Mouse (Mus musculus) neural tube, embryonic 11.5 days (tissue): ENCODE measurements at regions not wholly inside any gene's neighbourhood (a gene's known extent, or its start where the extent isn't known, plus 50 kb on each side); places are given as distances from the start of the nearest gene placed in this dataset.

ENCODE experiments used
- ATAC-seq: fragments of 200-750 bp; cut with Nextera tagmentation; 2 replicates; pipeline ENCODE4 v1.8.0; 2017; ENCODE audit warnings: moderate number of reproducible peaks, mild to moderate bottlenecking, moderate TSS enrichment, moderate library complexity; ENCODE audit not compliant: insufficient read depth, low FRiP score, low TSS enrichment
- DNase-seq: peaks from one replicate; pipeline ENCODE4 v3.0.0-alpha.2; 2015; ENCODE audit warnings: low spot score
- H3K27ac ChIP-seq: fragments of 300-500 bp; sonication (generic); 2 replicates; pipeline ENCODE4 v1.5.1; 2014; ENCODE audit warnings: low read depth, mild to moderate bottlenecking, low read length
- H3K27me3 ChIP-seq: fragments of 300-500 bp; sonication (generic); 2 replicates; pipeline ENCODE4 v1.6.1; 2014; ENCODE audit warnings: mild to moderate bottlenecking, low read length, mixed read lengths; ENCODE audit not compliant: control insufficient read depth, insufficient read depth
- H3K36me3 ChIP-seq: fragments of 300-500 bp; sonication (generic); 2 replicates; pipeline ENCODE4 v1.6.1; 2014; ENCODE audit warnings: mild to moderate bottlenecking, low read length, moderate library complexity, mixed read lengths; ENCODE audit not compliant: control insufficient read depth, insufficient read depth
- H3K4me1 ChIP-seq: fragments of 300-500 bp; sonication (generic); 2 replicates; pipeline ENCODE4 v1.6.1; 2014; ENCODE audit warnings: low read length, mixed read lengths; ENCODE audit not compliant: control insufficient read depth, insufficient read depth
- H3K4me2 ChIP-seq: fragments of 300-500 bp; sonication (generic); 2 replicates; pipeline ENCODE4 v1.6.1; 2014; ENCODE audit warnings: low read depth, mild to moderate bottlenecking, moderate library complexity
- H3K4me3 ChIP-seq: fragments of 300-500 bp; sonication (generic); 2 replicates; pipeline ENCODE4 v1.5.1; 2014; ENCODE audit warnings: low read depth, low read length
- H3K9ac ChIP-seq: fragments of 300-500 bp; sonication (generic); 2 replicates; pipeline ENCODE4 v1.6.1; 2014; ENCODE audit warnings: mild to moderate bottlenecking, low read length
- H3K9me3 ChIP-seq: fragments of 300-500 bp; sonication (generic); 2 replicates; pipeline ENCODE4 v1.6.1; 2016; ENCODE audit warnings: low read length; ENCODE audit not compliant: control insufficient read depth
- WGBS: fragments of 180-500 bp; shearing (Covaris S2); extraction: QIAGEN DNeasy Blood & Tissue Kit; methylation state at CpG from one replicate; pipeline ENCODE4 v1.1.7; 2014; 5-methylcytosine and 5-hydroxymethylcytosine counted together

DNA sequence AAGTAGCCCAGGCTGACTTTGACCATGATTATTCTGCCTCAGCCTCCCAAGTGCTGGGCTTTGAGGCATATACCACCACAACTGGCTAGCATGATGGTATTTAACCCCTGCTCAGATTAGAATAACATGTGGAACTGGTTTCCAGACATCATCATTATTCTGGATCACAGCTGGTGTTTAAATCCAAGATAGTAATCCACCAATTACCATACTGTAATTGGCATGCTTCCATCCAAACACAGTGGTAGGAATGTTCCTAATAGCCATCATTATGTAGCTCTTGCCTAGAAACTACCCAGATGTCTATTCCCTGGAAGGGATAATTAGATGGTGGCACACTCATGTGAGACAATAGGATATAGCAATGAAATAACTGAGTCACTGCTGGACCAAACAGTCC lies 77.4 kb downstream of the Ccdc71l start:
- Histone ChIP-seq H3K36me3 (no peaks in the 10 kb centered on the region), H3K4me3 (no peak overlapping the region), H3K27ac (no peak overlapping the region), H3K9ac (no peak overlapping the region), H3K4me2 (no peak overlapping the region), H3K4me1 (no peaks in the 10 kb centered on the region), H3K9me3 (no peaks in the 10 kb centered on the region), H3K27me3 (no peaks in the 10 kb centered on the region)
- no peak for ATAC-seq
- DNase-seq, result no peak

DNA sequence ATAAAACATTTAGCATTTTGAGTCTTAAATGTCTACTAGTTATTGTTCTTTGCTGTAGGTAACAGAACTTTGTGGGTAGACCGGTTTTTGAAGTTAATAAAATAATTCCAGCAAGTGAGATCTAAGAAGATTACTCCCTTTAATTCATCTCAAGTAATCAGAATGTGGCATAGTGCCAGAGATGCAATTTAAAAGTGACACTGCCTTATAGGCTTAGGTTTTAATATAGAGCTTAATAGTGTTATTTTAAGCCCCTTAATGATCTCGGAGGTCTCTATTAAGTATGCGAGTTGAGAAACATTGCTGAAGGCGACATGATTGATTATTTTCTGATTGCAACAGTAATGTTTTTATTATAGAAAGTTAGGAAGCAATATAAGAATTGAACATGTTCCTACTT lies 78.3 kb downstream of the Ccdc71l start:
- Histone ChIP-seq H3K4me2 (no peak overlapping the region), H3K4me3 (no peak overlapping the region), H3K36me3 (no peaks in the 10 kb centered on the region), H3K27ac (no peak overlapping the region), H3K9me3 (no peaks in the 10 kb centered on the region), H3K9ac (no peak overlapping the region), H3K4me1 (no peaks in the 10 kb centered on the region), H3K27me3 (no peaks in the 10 kb centered on the region)
- 86% methylated on average over 4 of the region's 4 CpGs for WGBS
- no peak for ATAC-seq
- DNase-seq, result no peak

DNA sequence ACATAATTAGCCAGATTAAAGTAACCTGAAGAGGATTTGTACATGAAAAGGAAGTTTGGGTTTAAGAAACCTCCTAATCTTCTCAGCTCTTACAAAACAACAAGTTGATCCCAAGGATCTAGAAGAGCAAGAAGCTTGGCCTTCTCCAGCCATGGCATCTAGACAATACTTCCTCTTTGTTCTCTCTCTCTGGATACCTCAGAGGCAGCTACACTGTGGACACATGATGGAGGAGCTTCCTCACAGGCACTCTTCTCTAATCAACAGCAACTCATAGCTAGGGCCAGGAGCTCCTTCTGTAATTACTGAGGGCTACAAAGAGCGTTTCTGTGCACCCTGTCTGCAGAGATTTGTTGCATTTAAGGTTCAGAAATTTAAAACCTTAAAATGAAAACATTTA lies 79.9 kb downstream of the Ccdc71l start:
- Histone ChIP-seq H3K27me3 (no peaks in the 10 kb centered on the region), H3K36me3 (no peaks in the 10 kb centered on the region), H3K4me3 (no peak overlapping the region), H3K9me3 (no peaks in the 10 kb centered on the region), H3K9ac (no peak overlapping the region), H3K27ac (no peak overlapping the region), H3K4me1 (no peaks in the 10 kb centered on the region), H3K4me2 (no peak overlapping the region)
- ATAC-seq, result no peak
- WGBS, result 79% methylated on average over 1 of the region's 1 CpGs
- no peak for DNase-seq

DNA sequence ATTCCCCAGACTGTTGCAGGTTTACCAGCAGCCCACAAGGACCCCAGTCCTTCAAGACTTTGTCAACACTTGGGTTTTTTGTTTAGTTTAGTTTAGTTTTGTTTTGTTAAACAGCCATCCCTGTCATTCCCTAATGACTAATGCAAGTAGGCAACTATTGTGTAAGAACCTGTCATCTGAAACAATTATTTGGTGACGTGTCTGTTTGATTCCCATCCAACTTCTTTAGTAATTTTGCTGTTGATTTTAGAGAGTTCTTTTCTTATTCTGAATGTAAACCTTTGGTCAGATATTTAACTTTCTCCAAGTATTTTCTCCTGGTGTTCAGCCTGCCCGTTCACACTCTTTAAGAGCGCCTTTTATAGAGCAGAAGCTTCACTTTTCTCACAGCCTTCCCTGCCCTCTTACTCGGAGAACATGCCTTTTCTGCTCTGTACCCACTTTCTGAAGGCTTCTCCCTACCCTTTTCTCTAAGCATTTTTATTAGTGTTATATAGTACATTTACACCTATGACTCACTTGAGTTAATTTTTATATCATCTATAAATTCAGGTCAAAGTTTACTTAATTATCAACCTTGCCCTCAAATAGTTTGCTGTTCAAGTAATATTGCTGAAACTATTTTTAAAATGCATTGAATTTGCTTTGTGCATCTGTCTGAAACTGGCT lies 82.0 kb downstream of the Ccdc71l start:
- Histone ChIP-seq H3K9ac (no peak overlapping the region), H3K36me3 (no peaks in the 10 kb centered on the region), H3K27ac (no peak overlapping the region), H3K4me3 (no peak overlapping the region), H3K9me3 (no peaks in the 10 kb centered on the region), H3K4me1 (no peaks in the 10 kb centered on the region), H3K4me2 (no peak overlapping the region), H3K27me3 (no peaks in the 10 kb centered on the region)
- 87% methylated on average over 4 of the region's 4 CpGs for WGBS
- no peak for ATAC-seq
- DNase-seq, result no peak

DNA sequence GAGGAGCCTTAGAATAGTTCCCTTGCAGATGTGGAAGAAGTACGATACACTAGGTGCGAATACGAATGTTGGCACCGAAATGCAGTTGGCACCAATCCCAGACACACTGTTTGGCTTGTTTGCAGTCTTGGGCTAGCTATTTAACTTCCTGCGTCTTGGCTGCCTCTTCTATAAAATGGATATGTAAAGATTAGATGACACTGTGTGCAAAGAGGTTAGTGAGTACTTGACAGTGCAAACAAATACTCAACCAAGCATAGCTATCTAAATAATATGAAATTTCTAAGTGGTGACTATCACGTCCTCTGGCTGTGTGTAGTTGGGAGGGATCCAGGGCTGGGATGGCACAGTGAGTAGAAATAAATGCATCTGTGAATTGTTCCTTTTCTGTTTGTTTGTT lies 86.9 kb downstream of the Ccdc71l start:
- DNase-seq, result no peak
- no peaks in the 10 kb centered on the region for H3K9me3 ChIP-seq
- ATAC-seq, result no peak
- no peaks in the 10 kb centered on the region for H3K27me3 ChIP-seq
- no peaks in the 10 kb centered on the region for H3K4me1 ChIP-seq
- no peaks in the 10 kb centered on the region for H3K36me3 ChIP-seq
- H3K4me3 ChIP-seq, result no peak overlapping the region
- 88% methylated on average over 6 of the region's 6 CpGs for WGBS
- no peak overlapping the region for H3K9ac ChIP-seq
- no peak overlapping the region for H3K27ac ChIP-seq
- no peak overlapping the region for H3K4me2 ChIP-seq

DNA sequence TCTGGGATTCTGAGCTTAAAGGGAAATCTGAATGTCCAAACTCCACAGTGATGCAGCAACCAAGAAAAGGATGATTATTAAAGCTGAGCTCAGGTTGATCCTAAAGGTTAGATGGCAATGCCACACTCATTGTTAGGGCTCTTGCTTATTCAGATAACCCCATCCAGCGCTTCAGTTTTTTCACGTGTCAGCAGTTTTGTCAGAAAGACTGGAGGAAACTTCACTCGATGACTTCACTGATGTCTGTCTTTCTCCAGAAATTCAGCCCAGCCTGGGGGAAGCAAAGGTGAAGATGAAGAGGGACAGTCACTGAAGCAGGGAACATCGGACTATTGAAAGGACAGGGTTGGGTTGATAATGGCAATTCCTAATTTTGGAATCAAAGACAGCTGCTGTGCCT lies 91.4 kb downstream of the Ccdc71l start:
- no peaks in the 10 kb centered on the region for H3K4me1 ChIP-seq
- H3K9ac ChIP-seq, result no peak overlapping the region
- no peak overlapping the region for H3K4me2 ChIP-seq
- ATAC-seq, result no peak
- no peak overlapping the region for H3K4me3 ChIP-seq
- 87% methylated on average over 4 of the region's 4 CpGs for WGBS
- no peaks in the 10 kb centered on the region for H3K9me3 ChIP-seq
- H3K27ac ChIP-seq, result no peak overlapping the region
- no peak for DNase-seq
- H3K27me3 ChIP-seq, result no peaks in the 10 kb centered on the region
- no peaks in the 10 kb centered on the region for H3K36me3 ChIP-seq

GRCm38 (mm10) chr12:32479451-32479850 lies 100.9 kb downstream of the Ccdc71l start:
- Histone ChIP-seq H3K9me3 (no peaks in the 10 kb centered on the region), H3K4me2 (no peak overlapping the region), H3K4me3 (no peak overlapping the region), H3K4me1 (no peaks in the 10 kb centered on the region), H3K27me3 (no peaks in the 10 kb centered on the region), H3K36me3 (no peaks in the 10 kb centered on the region), H3K9ac (no peak overlapping the region), H3K27ac (no peak overlapping the region)
- no peak for ATAC-seq
- WGBS, result 87% methylated on average over 3 of the region's 3 CpGs
- DNase-seq, result no peak

DNA sequence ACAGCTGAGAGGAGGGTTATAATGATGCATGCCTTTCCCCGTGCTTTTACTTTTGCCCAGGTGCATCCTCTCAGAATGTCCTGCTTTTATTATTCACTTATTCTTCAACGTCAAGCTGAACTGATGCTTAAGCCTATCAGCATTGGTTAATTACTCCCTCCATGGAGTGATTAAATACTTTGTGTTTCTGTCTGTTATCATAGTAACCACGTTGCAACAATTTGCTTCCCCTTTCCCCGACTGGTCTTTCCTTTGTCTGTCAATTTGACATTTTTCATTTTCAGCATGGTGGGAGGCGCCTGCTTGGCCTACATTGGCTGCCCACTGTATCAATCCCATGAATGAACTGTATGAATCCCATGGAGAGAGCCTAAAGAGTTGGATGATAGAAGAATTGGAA lies 101.8 kb downstream of the Ccdc71l start:
- H3K36me3 ChIP-seq, result no peaks in the 10 kb centered on the region
- H3K4me2 ChIP-seq, result no peak overlapping the region
- no peak overlapping the region for H3K9ac ChIP-seq
- H3K4me3 ChIP-seq, result no peak overlapping the region
- H3K4me1 ChIP-seq, result no peaks in the 10 kb centered on the region
- DNase-seq (no peak), ATAC-seq (no peak)
- H3K27me3 ChIP-seq, result no peaks in the 10 kb centered on the region
- WGBS, result 74% methylated on average over 5 of the region's 5 CpGs
- H3K27ac ChIP-seq, result no peak overlapping the region
- no peaks in the 10 kb centered on the region for H3K9me3 ChIP-seq

DNA sequence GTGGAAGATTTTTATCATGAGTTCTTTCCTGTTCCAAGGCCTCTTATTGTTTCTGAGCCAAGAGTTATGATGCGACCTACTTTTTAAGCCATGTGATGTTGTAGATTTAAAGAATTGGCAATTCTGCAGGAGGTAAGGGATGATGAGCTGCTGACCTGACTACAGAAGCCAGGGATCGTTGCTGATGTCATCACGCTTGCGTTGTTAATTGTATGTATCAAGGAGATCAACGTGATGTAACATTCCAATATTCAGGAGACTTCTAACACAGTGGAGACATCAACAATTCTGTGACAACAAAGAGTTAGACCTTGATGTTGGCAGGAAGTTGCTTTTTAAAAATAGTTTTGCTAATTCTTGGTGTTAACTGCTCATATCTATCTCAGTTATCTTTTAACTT lies 102.5 kb downstream of the Ccdc71l start:
- DNase-seq (no peak), ATAC-seq (no peak)
- H3K9ac ChIP-seq, result no peak overlapping the region
- no peaks in the 10 kb centered on the region for H3K36me3 ChIP-seq
- no peak overlapping the region for H3K4me3 ChIP-seq
- no peak overlapping the region for H3K4me2 ChIP-seq
- H3K27ac ChIP-seq, result no peak overlapping the region
- 90% methylated on average over 5 of the region's 5 CpGs for WGBS
- no peaks in the 10 kb centered on the region for H3K9me3 ChIP-seq
- no peaks in the 10 kb centered on the region for H3K27me3 ChIP-seq
- H3K4me1 ChIP-seq, result no peaks in the 10 kb centered on the region
